Mouse (Mus musculus): ENCODE results near the gene Pakap. TPM values are rescaled to one million over a fixed set of nuclear protein-coding genes. Genes with fewer than 3 reads are reported as not detected.

The Pakap gene
- polyA plus RNA-seq, 1 experiment from 2014 or later = 28.4 TPM

DNA sequence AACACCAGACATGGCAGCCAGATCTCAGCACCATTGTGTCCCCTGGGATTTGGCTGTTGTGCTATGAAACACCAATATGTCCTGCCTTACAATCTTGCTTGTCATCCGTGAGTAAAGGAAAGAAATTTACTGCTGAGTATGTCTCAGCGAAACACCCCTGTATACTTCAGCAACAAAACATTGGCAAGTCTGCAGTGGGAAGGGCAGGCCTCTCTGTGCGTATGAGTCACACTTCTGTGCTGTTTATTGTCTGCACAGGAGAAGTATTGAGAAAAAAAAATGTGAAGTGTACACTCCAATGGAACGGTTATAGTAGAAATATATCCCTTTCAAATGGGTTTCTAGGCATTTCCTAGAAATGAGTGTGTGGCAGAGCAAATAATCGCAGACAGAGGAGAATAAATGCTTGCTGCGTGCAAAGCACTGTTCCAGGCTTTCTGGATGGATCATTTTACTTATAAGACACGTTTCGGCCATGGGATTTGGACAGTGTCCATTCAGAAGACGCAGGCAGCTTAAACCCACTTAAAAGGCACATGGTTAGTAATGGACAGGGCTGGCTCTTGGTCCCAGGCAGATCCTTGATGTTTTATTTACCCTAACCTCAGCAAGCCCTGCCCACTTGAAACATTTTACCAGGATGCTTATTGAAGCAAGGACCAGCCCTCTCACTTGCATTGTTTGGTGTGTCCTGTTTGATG lies 69.0 kb downstream of the Pakap start:
- Histone ChIP-seq H3K27ac (ENCODE audit: low read depth) (no peak overlapping the region), H3K36me3 (ENCODE audit: control insufficient read depth, insufficient read depth, low read length) (no peaks in the 10 kb centered on the region), H3K4me2 (ENCODE audit: low read length) (no peak overlapping the region), H3K27me3 (replicated peaks; ENCODE audit: control insufficient read depth, insufficient read depth, low read length) (no peaks in the 10 kb centered on the region), H3K9me3 (ENCODE audit: control insufficient read depth, low read length) (no peaks in the 10 kb centered on the region), H3K9ac (ENCODE audit: low read length) (no peak overlapping the region), H3K4me1 (replicated peaks; ENCODE audit: control insufficient read depth, insufficient read depth, low read length) (no peaks in the 10 kb centered on the region; the same call in 1 of the 2 replicates), H3K4me3 (ENCODE audit: low read depth, low read length) (no peak overlapping the region)
- DNase-seq (ENCODE audit: low spot score) (no peak), ATAC-seq (replicated peaks; ENCODE audit: low FRiP score, low TSS enrichment, low read depth) (no peak)
- WGBS = 49% methylated on average over 9 of the region's 9 CpGs

DNA sequence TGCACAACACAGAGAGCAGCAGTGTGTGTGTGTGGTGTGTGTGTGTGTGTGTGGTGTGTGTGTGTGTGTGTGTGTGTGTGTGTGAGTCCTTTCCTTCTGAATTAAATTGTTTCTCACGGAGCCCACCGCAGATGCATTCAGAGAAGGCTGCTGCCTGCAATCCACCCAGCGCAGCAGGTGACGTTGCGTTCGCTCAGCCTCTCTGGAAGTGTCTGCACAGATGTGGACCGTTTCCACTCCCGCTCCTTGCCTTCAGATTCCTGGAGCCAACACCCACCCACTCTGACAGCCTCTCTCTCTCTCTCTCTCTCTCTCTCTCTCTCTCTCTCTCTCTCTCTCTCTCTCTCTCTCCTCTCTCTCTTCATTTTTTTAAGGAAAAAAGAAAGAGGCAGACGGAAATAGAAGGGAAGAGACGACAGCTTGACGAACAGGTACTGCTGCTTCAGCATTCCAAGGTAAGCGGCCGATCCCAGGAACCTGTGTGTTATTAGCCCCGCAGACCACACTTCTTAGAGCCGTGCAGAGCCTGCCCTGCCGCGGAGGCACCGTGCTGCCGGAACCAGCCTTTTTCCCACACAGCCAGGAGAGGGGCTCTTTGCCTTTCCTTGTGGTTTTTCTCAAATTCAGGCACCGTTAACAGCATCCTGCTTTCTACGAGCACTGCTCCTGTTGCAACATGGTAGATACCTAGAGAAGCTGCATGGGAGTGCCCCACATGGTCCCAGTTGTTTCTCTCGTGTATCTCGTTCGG lies 69.8 kb downstream of the Pakap start:
- Histone ChIP-seq H3K4me1 (replicated peaks; ENCODE audit: control insufficient read depth, insufficient read depth, low read length) (no peaks in the 10 kb centered on the region; the same call in 1 of the 2 replicates), H3K4me3 (ENCODE audit: low read depth, low read length) (peak overlapping the region; percentile 21), H3K9ac (ENCODE audit: low read length) (no peak overlapping the region), H3K27me3 (replicated peaks; ENCODE audit: control insufficient read depth, insufficient read depth, low read length) (no peaks in the 10 kb centered on the region), H3K4me2 (ENCODE audit: low read length) (peak overlapping the region; percentile 54), H3K36me3 (ENCODE audit: control insufficient read depth, insufficient read depth, low read length) (no peaks in the 10 kb centered on the region), H3K27ac (ENCODE audit: low read depth) (no peak overlapping the region), H3K9me3 (ENCODE audit: control insufficient read depth, low read length) (no peaks in the 10 kb centered on the region)
- 17% methylated on average over 24 of the region's 24 CpGs for WGBS
- ATAC-seq (replicated peaks; ENCODE audit: low FRiP score, low TSS enrichment, low read depth) (0 out of 2 replicates have a peak, but pooled peaks have one; percentile 53), DNase-seq (ENCODE audit: low spot score) (peak; percentile 64)

DNA sequence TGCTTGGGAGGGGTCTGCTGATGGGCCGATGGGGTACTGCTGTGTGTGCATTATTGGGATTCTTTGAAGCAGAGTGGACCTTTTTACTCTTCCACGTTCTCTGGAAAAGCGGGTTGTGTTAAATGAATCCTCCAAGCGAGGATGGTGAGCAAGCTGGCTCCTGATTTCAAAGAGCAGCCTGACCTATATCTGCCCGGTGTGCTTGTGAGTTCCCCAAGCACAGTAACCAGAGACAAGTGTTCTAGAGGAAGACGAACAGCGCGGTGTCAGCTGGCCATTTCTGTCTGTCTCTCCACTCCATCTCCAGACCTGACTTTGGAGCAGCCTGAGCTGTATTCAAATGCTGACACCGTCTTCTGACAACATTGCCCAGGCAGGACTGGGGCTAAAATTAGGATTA lies 71.0 kb downstream of the Pakap start:
- H3K4me3 ChIP-seq (ENCODE audit: low read depth, low read length) = no peak overlapping the region
- H3K36me3 ChIP-seq (ENCODE audit: control insufficient read depth, insufficient read depth, low read length) = no peaks in the 10 kb centered on the region
- no peak for DNase-seq (ENCODE audit: low spot score)
- no peaks in the 10 kb centered on the region for H3K9me3 ChIP-seq (ENCODE audit: control insufficient read depth, low read length)
- no peak overlapping the region for H3K27ac ChIP-seq (ENCODE audit: low read depth)
- no peaks in the 10 kb centered on the region for H3K27me3 ChIP-seq (replicated peaks; ENCODE audit: control insufficient read depth, insufficient read depth, low read length)
- WGBS = 77% methylated on average over 9 of the region's 9 CpGs
- no peak overlapping the region for H3K4me2 ChIP-seq (ENCODE audit: low read length)
- no peaks in the 10 kb centered on the region; the same call in 1 of the 2 replicates for H3K4me1 ChIP-seq (replicated peaks; ENCODE audit: control insufficient read depth, insufficient read depth, low read length)
- no peak overlapping the region for H3K9ac ChIP-seq (ENCODE audit: low read length)
- no peak for ATAC-seq (replicated peaks; ENCODE audit: low FRiP score, low TSS enrichment, low read depth)

DNA sequence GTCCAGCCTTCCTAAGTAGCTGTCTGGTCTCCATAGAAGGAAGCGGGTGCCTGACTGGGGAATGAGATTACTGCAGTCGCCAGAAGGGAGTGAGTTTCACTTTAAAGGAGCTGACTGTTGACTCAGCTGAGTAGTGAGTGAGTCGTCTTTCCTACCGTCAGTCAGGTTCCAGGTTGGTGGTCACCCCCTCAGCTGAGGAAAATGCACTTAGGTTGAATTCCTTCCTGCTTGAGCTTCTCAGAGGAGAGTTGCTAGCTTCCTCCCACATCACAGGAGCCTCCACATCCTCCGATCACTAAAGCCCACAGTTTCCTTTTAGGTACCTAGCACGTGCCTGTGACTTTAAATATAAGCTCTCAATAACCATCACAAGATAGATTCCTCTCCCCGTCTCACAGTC lies 72.2 kb downstream of the Pakap start:
- no peak overlapping the region for H3K4me3 ChIP-seq (ENCODE audit: low read depth, low read length)
- ATAC-seq (replicated peaks; ENCODE audit: low FRiP score, low TSS enrichment, low read depth) = no peak
- no peak overlapping the region for H3K9ac ChIP-seq (ENCODE audit: low read length)
- H3K4me1 ChIP-seq (replicated peaks; ENCODE audit: control insufficient read depth, insufficient read depth, low read length) = no peaks in the 10 kb centered on the region; the same call in 1 of the 2 replicates
- H3K9me3 ChIP-seq (ENCODE audit: control insufficient read depth, low read length) = no peaks in the 10 kb centered on the region
- H3K4me2 ChIP-seq (ENCODE audit: low read length) = no peak overlapping the region
- H3K36me3 ChIP-seq (ENCODE audit: control insufficient read depth, insufficient read depth, low read length) = no peaks in the 10 kb centered on the region
- no peaks in the 10 kb centered on the region for H3K27me3 ChIP-seq (replicated peaks; ENCODE audit: control insufficient read depth, insufficient read depth, low read length)
- no peak overlapping the region for H3K27ac ChIP-seq (ENCODE audit: low read depth)
- no peak for DNase-seq (ENCODE audit: low spot score)
- 37% methylated on average over 7 of the region's 7 CpGs for WGBS

DNA sequence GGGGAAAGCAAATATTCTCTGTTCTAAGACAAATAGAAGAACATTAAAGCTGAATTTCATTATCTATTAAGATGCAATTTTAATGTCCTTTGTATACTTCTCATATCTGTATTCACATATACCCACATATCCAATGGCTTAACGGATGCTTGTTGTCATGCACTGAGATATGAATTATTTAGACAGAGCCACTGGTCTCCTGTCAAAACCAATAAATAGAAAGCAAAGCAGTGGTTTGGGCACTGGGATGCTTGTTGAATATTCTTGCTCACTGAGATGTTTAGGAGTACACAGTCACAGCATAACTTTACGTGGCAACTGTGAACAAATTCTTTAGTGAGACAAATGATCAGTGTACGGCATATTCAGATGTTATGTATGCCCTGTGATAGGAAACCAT lies 73.0 kb downstream of the Pakap start:
- no peaks in the 10 kb centered on the region for H3K27me3 ChIP-seq (replicated peaks; ENCODE audit: control insufficient read depth, insufficient read depth, low read length)
- H3K9me3 ChIP-seq (ENCODE audit: control insufficient read depth, low read length) = no peaks in the 10 kb centered on the region
- H3K9ac ChIP-seq (ENCODE audit: low read length) = no peak overlapping the region
- ATAC-seq (replicated peaks; ENCODE audit: low FRiP score, low TSS enrichment, low read depth) (no peak), DNase-seq (ENCODE audit: low spot score) (no peak)
- no peak overlapping the region for H3K4me2 ChIP-seq (ENCODE audit: low read length)
- H3K27ac ChIP-seq (ENCODE audit: low read depth) = no peak overlapping the region
- H3K4me1 ChIP-seq (replicated peaks; ENCODE audit: control insufficient read depth, insufficient read depth, low read length) = no peaks in the 10 kb centered on the region; the same call in 1 of the 2 replicates
- H3K36me3 ChIP-seq (ENCODE audit: control insufficient read depth, insufficient read depth, low read length) = no peaks in the 10 kb centered on the region
- no peak overlapping the region for H3K4me3 ChIP-seq (ENCODE audit: low read depth, low read length)
- WGBS = 80% methylated on average over 3 of the region's 3 CpGs

DNA sequence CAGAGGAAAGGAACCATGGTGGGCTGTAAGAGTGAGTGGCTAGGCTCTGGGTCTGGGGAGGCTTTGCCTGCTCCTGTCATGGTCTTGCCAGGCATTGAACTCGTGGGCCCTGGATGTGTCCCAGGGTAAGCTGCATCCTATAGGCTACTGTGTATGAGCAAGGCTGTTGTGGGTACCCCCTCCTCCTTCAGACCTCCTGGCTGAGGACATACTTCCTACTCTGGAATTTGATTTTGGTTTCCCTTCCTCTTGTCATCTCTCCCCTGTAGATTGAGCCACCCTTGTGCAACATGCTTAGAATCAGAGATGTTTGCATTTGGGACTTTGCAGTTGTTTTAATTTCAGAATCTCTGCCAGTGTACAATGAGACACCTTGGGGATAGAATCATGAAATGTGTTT lies 83.0 kb downstream of the Pakap start:
- Histone ChIP-seq H3K9me3 (ENCODE audit: control insufficient read depth, low read length) (no peaks in the 10 kb centered on the region), H3K4me1 (replicated peaks; ENCODE audit: control insufficient read depth, insufficient read depth, low read length) (no peaks in the 10 kb centered on the region), H3K4me2 (ENCODE audit: low read length) (no peak overlapping the region), H3K27me3 (replicated peaks; ENCODE audit: control insufficient read depth, insufficient read depth, low read length) (no peaks in the 10 kb centered on the region), H3K27ac (ENCODE audit: low read depth) (no peak overlapping the region), H3K36me3 (ENCODE audit: control insufficient read depth, insufficient read depth, low read length) (0 out of 2 replicates have a peak, but pooled peaks cover 8% of the 10 kb centered on the region), H3K9ac (ENCODE audit: low read length) (no peak overlapping the region), H3K4me3 (ENCODE audit: low read depth, low read length) (no peak overlapping the region)
- ATAC-seq (replicated peaks; ENCODE audit: low FRiP score, low TSS enrichment, low read depth) (no peak), DNase-seq (ENCODE audit: low spot score) (no peak)
- WGBS = 79% methylated on average over 1 of the region's 1 CpGs

DNA sequence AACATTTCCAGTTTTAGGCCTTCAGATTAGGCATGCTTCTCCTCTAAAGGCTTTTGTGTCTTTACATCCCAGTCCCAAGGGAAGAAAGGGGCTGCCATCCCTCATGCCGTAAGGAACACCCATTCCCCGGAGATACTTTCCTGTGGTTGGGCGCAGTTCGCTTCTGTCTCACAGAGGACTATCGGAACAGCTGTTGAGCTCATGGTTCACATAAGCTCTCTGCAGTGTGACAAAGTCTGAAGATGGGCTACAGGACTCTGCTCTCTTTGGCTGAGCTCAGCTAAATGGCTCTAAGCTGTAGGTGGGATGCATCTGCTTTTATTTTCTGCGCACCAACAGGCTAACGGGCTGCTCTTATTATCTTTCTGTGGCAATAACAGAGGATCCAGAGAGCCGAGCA lies 83.6 kb downstream of the Pakap start:
- no peaks in the 10 kb centered on the region for H3K9me3 ChIP-seq (ENCODE audit: control insufficient read depth, low read length)
- no peak overlapping the region for H3K9ac ChIP-seq (ENCODE audit: low read length)
- H3K4me3 ChIP-seq (ENCODE audit: low read depth, low read length) = no peak overlapping the region
- H3K4me2 ChIP-seq (ENCODE audit: low read length) = no peak overlapping the region
- H3K36me3 ChIP-seq (ENCODE audit: control insufficient read depth, insufficient read depth, low read length) = 0 out of 2 replicates have a peak, but pooled peaks cover 8% of the 10 kb centered on the region
- H3K27ac ChIP-seq (ENCODE audit: low read depth) = no peak overlapping the region
- H3K4me1 ChIP-seq (replicated peaks; ENCODE audit: control insufficient read depth, insufficient read depth, low read length) = no peaks in the 10 kb centered on the region
- 89% methylated on average over 8 of the region's 8 CpGs for WGBS
- no peaks in the 10 kb centered on the region for H3K27me3 ChIP-seq (replicated peaks; ENCODE audit: control insufficient read depth, insufficient read depth, low read length)
- no peak for ATAC-seq (replicated peaks; ENCODE audit: low FRiP score, low TSS enrichment, low read depth)
- DNase-seq (ENCODE audit: low spot score) = no peak

DNA sequence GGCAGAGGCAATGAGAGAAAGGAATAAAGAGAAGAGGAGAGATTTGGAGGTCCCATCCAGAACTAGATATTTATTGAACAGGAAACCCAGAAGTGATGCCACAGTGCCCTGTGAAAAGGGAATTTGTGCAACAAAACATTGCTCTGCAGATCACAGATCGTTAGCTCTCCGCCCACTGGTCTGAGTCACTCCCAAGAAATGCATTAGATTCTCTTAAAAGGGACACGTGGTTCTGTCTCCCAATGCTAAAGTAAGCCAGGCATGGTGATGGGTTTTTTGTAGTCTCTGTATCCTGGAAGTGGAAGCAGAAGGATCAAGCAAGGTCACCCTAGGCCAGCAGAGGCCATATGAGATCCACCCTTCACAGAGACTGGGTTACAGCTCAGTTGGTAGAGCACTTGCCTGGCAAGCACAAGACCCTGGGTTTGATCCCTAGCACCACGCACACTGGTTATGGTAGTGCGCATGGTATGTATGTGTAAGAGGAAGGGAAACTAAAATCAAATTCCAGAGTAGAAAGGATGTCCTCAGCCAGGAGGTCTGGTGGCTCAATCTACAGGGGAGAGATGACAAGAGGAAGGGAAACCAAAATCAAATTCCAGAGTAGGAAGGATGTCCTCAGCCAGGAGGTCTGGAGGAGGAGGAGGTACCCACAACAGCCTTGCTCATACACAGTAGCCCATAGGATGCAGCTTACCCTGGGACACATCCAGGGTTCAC lies 84.4 kb downstream of the Pakap start:
- H3K4me1 ChIP-seq (replicated peaks; ENCODE audit: control insufficient read depth, insufficient read depth, low read length) = no peaks in the 10 kb centered on the region
- H3K27ac ChIP-seq (ENCODE audit: low read depth) = no peak overlapping the region
- H3K4me2 ChIP-seq (ENCODE audit: low read length) = no peak overlapping the region
- no peak overlapping the region for H3K9ac ChIP-seq (ENCODE audit: low read length)
- H3K36me3 ChIP-seq (ENCODE audit: control insufficient read depth, insufficient read depth, low read length) = peaks cover 10% of the 10 kb centered on the region; the same call in 1 of the 2 replicates
- DNase-seq (ENCODE audit: low spot score) (no peak), ATAC-seq (replicated peaks; ENCODE audit: low FRiP score, low TSS enrichment, low read depth) (no peak)
- no peaks in the 10 kb centered on the region for H3K9me3 ChIP-seq (ENCODE audit: control insufficient read depth, low read length)
- no peaks in the 10 kb centered on the region for H3K27me3 ChIP-seq (replicated peaks; ENCODE audit: control insufficient read depth, insufficient read depth, low read length)
- H3K4me3 ChIP-seq (ENCODE audit: low read depth, low read length) = no peak overlapping the region
- 75% methylated on average over 5 of the region's 5 CpGs for WGBS
